Mouse (Mus musculus): ENCODE results near the gene Ifnl3. TPM values are rescaled to one million over a fixed set of nuclear protein-coding genes. Genes with fewer than 3 reads are reported as not detected.

Ifnl3 gene
- total RNA-seq, 2 experiments from 2014 or later, result not detected

DNA sequence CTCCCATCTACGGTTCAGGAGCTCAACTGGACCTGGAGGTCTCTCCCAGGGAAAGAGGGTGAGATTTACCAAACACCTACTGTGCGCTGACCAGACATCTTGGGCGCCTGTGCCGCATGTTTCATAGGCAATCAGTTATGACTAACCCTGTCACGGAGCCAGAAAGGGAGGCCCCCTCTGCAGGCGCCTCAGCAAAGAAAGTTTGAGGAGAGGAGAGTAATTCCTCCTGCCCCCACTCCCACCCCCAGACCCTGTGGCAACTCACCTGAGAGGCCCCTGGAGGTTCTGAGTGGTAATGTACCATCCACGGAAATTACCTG lies 23.2 kb downstream of the Ifnl3 start:
- DNase-seq (ENCODE audit: low spot score in 2 of 2), result no peak

DNA sequence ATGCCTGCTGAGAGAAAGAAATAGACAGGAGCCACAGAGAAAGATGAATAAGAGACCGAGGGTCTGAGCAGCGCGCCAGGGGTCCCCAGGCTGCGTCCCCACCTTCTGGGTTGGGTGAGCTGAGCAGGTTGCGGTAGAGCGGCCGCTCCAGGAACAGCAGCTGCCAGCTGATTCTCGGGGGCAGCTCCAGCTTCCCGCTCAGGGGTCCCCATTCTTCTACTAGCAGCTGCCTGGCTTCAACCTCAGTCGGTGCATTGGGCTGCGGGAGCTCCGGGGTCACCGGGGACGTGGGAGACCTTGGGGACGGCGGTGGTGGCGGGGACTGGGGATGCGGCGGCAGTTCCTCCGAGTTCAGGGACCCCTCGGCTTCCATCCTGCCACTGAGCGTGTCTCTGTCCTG lies 24.0 kb downstream of the Ifnl3 start:
- DNase-seq (ENCODE audit: low spot score in 2 of 2), result no peak

DNA sequence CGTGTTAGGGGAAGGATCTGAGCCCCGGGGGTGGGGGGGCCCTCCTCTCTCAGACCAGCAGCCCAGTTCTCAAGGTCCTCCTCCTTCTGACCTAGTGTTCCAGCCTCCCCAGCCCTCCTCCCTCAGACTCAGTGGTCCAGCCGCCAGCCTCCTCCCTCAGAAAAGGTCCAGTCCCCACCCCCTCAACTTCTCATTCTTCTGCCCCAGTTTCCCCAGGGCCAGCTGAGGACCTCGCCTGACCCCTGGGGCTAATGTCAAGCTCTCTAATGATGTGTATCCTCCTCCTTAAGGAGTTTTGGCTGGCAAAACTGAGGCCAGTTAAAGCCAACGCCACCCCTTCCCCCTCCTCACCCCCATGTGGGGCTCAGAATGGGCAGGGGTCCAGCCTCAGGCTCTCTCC lies 24.5 kb downstream of the Ifnl3 start, which contains the start of gene Nccrp1:
Gene Nccrp1 (minus strand): TSS at position 101 of the 400 bp plus-strand sequence.
- no peak for DNase-seq (ENCODE audit: low spot score in 2 of 2)

DNA sequence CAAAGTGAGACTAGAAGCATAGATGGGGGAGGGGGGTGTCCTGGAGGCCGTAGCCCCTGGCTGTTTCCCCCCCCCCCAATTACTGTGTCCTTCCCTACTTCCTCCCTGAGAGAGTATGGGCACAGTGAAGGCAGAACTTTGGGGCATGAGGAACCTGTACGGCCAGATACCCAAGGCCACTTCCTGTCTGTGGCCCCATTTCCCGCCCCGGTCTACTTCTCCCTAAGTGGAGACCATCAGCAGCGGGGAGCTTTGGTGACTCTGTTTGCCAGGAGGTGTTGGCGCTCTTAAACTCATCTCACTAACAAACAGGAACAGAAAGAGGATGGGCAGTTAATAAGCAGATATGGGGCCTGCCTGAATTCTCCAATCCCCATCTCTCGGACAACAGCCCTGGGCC lies 25.0 kb downstream of the Ifnl3 start:
- no peak for DNase-seq (ENCODE audit: low spot score in 2 of 2)

DNA sequence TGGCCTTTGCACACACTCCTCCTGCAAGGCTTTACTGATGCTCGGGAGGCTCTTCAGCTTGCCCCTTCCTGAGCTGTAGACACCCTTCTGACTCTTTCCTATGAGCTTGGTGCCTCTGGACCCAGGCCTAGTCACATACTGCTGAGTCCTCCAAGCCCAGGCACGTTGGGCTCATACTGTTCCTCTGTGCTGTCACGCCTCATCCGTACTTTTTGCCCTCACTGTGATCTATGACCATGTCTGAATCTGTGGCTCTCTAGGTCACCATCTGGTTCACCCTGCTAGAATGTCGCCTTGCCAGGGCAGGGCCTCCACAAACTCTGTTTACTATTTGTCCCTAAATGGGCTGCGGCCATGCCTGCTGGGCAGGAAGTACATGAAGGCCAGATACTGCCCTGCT lies 30.4 kb downstream of the Ifnl3 start:
- DNase-seq (ENCODE audit: low spot score in 2 of 2), result no peak

DNA sequence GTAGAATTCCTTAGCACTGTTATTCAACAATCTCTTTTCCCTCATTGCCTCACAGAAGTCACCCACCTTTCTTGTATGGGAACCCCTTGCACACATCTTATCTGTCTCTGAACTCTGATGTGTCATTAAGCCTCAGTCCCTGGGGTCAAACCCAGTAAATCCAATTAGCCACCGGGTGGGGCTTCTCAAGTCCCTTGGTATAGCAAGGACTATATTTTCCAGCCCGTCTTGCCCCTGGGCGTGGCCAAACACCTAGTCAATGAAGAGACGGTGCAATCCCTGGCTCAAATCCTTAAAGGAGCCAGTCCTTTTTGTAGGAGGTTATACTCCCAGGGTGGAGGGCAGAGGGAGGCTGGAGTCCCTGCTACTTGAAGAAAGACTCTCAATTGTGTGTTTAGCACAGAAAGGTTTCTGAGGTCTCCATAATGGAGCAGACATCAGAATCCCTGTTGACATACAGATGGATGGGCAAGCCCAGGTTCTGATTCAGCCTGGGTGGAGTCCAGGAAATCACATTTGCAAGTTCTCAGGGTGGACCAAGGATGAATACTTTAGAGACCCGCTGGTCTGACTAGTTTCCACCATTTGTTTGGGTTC lies 33.4 kb downstream of the Ifnl3 start:
- DNase-seq (ENCODE audit: low spot score in 2 of 2), result no peak

DNA sequence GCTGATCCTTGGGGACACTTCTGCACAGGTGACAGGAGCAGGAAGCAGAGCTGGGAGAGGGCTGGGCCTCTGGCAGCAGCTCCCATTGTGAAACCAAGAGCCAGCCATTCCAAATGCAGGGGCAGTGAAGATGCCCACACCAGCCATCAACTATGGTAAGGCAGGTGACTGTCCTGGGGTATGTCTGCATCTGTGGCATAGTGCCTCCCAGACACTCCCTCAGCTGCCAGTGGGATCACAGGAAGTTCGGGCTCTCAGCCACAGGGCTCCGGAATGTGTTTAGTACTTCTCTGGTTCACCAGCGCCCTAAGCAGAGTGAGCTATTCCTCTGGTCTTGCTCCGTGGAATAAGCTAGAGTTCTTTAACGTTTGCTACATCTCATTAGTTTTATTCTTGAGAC lies 34.4 kb downstream of the Ifnl3 start:
- DNase-seq (ENCODE audit: low spot score in 2 of 2), result no peak

DNA sequence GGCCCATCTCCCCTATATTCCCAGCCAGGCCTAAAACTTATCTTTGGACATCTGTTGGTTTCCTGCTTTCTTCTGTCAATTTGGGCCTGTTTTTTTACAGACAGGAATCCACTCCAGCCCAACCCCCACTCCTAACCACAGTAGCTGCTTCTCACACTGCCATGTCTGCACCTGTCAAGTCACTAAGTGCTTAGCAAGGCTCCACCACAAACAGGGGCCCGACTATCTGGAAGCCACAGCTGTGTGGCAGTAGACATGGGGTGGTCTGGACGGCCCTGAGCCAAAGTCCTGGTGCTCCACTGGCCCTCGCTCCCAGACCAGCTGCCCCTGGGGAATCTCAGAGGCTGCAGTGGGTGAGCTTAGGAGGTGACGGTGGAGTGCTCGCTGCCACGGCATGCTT lies 35.1 kb downstream of the Ifnl3 start:
- no peak for DNase-seq (ENCODE audit: low spot score in 2 of 2)

DNA sequence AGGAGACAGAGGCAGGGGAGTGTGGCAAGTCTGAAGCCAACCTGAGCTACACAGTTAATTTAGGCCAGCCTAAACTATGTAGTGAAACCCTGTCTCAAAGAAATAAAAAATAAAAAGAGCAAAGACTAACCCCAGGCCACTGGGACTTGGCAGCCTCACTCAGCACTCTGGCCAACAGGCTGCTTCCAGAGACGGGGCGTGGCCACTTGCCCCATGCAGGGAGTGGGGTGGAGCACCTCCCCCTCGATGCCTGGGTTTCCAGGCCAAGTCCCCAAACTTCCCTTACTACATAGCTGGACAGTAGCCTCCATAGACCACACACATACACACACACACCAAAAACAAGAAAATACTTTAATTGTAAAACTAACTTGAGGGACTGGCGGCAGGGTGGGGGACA lies 35.9 kb downstream of the Ifnl3 start:
- DNase-seq (ENCODE audit: low spot score in 2 of 2), result no peak

DNA sequence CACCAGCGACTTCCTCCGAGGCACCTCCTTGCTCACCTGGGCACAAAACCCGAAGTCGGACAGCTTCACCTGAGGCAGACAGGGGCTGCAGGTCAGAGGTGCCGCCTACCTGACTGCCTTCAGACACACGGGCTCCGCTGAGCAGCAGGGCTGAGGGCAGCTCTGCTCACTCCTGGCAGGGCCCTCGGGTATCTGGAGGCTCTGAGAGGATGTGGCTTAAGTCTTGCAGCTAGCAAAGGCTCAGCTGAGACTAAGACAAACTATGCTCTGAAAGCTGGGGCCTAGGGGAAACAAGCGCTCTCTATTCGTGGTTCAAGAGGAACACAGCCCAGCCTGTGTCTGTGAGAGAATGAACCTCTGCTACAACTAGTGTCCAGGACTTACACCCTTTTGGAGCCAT lies 38.2 kb downstream of the Ifnl3 start:
- no peak for DNase-seq (ENCODE audit: low spot score in 2 of 2)

DNA sequence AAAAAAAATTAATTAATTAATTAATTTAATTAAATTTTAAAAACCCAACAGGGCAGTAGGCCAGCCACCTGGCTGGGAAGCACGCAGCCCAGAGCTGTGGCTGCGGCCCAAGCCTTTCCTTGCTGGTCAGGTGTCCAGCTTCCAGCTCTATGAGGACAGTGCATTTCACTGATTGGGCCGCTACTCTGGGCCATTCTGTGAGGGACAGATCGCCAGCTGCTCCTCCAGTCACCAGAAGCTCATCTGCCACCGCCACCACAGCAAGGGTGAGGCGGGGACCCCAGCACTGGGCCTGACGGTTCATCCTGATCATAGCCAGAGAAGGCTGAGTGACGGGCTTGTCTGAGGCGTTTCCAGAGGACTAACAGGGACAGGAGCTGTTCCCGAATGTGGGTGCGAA lies 39.3 kb downstream of the Ifnl3 start:
- DNase-seq (ENCODE audit: low spot score in 2 of 2), result no peak

DNA sequence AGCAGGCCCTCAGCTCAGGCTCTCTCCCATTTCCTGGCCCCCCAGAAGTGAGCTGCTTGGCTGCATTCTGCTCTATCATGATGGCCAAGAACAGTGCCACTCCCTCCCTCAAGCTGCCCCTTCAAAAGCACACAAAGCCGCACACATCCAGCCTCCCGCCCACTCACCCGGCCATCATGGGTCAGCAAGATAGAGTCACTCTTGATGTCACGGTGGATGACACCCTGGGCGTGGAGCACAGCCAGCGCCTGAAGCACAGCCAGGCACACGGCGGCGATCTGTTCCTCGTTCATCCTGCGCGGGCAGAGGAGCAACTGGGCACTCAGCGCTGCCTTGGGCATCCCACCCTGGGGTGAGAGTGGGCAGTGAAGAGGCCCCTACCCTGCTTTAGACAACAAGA lies 39.7 kb downstream of the Ifnl3 start:
- DNase-seq (ENCODE audit: low spot score in 2 of 2), result no peak

DNA sequence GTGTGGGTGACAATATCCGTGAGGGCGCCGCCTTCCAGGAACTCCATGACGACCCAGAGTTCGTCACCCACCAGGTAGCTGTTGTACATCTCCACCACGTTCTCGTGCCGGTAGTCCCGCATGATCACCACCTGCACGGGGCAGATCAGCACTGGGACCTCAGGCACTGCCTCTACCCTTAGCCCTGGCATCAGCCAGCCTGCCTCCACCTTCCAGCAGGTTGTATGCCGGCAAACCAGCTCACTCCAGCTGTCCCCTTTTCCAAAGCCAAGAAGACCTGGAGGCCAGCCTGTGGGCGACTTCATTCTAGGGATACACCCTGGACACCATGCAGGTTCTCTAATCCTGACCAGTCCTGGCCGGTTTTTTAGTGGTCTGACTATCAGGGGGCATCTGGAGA lies 40.3 kb downstream of the Ifnl3 start:
- DNase-seq (ENCODE audit: low spot score in 2 of 2), result no peak

DNA sequence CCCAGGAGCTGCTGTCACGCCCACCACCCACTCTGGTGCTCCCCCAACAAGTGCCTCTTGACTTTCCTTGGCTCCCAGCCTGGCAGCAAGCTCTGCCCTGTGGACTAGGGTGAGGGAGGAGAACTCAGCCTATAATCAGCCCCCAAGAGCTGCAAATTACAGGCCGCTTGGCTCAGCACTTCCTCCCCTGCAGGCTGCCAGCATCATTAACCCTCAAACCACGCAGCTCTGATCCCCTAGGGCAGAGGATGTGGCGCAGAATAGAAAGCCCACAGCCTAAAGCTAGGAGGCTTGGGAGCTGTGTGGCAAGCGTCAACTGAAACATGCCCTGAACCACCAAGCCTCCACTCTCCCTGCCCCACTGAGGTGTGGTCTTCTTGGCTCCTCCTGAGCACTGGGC lies 42.8 kb downstream of the Ifnl3 start:
- DNase-seq (ENCODE audit: low spot score in 2 of 2), result no peak

DNA sequence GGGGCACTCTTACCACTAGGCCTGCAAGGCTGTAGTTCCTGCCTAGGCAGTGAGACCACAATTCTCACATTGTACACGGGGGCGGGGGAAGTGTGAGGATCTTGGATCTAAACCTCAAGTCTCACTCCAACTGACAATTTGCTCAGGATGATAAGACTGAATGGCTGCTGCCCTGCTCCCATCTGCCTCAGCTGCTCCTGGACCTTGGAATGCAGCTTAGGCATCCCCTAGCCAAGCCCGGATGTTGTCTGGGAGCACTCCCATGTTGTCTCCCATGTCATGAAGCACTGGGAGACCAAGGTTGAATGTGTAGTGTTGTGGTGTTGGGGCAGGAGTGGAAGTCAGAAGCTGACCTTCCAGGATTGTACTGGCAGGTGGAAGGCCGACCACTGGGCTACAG lies 44.9 kb downstream of the Ifnl3 start:
- no peak for DNase-seq (ENCODE audit: low spot score in 2 of 2)

DNA sequence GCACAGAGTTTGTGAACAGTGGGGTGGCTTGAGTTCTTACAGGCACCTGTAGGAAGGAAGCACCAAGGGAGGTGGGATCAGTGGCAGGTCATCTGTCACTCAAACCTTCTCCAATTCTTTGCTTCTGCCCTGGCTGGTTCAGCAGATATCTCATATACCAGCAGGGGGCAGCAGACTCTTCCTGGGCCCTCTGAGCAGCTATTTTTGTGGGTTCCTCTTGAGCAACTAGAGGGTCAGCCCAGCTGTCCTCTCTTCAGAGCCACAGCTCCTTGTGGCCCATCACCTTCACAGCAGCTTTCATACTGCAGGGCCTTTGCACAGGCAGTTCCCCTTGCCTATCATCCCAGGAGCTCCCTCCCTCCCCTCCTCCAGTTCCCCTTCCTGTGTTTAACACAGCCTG lies 45.6 kb downstream of the Ifnl3 start:
- peak; percentile 67 to 75 for DNase-seq (ENCODE audit: low spot score in 2 of 2)

DNA sequence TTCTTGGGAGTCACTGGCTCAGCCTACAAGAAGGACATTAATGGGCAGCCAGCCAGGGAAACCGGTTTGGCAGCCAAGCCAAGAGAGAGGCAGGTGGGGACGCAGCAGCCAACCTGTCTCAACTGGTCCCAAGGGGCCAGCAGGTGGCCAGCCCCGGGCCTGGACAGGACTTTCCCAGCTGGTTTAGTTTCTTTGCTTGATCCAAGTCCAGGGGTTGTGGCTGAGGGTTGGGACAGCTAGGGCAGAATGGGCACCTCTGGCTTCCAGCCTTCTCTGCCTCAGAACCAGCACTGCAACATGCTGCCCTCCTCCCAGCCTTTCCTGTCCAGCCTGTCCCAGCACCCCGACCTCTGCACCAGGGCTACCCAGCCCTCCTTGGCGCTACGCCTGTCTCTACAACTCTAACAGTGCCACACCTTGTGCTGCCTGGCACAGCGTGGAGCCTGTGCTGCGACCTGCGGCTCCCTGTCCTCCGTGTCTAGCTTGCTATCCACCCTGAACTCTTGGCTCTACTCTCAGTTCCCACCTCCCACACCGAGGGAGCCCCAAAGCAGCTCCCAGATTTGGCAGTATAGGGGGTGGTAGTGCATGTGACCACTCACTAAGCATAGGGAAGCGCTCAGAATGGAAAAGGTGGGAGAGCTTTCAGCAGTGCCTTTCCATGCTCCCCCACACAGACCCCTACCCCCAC lies 47.8 kb downstream of the Ifnl3 start:
- DNase-seq (ENCODE audit: low spot score in 2 of 2), result peak in 1 of 2 experiments; percentile 42

DNA sequence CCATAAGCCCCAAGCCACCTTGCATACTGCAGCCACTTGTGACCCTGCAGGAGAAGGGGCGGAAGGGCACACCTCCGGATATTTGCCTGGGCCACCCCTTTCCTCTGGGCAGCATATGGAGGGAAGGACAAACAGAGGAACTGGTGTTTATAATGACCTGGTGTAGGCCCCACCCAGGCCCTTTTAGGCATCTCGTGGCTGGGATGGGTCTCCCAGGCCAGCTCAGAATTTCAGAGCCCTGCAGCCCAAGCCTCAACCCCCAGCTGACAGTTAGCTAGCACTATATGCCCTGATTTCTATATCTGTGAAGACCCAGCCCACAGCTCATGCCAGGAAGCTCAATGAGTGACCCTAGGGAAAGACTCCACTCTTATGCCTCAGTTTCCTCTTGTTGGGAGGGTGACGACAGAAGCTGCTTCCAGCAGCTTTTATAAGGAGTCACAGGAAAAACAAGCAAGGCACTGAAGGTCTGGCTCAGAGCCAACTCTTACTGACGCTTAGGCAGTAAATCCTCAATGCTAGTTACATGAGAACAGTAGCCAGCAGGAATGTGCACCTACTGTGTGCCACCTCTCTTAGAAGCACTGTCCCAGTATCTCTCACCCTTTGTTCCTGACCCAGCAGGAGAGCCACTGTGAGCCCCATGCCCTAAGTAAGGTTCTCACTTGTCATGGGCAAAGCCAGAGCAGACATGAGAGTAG lies 48.5 kb downstream of the Ifnl3 start:
- no peak for DNase-seq (ENCODE audit: low spot score in 2 of 2)

DNA sequence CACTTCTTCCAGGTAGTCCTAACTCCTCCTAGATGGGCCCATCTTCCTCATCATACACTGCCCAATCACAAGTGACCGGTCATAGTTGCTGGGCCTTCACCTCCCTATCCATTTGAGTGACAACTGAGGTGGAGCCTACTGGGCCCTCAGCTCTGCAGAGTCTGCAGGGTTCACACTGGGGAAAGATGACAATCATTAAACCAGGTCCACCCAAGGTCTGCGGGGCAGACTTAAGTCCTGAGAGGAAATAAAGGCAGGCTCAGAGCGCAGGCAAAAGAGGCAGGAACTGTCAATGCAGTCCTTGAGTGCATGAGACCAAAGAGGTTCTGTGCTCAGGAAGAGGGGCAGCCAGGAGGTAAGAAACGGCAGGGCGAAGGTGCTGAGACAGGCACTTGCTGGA lies 50.1 kb downstream of the Ifnl3 start:
- DNase-seq (ENCODE audit: low spot score in 2 of 2), result no peak

DNA sequence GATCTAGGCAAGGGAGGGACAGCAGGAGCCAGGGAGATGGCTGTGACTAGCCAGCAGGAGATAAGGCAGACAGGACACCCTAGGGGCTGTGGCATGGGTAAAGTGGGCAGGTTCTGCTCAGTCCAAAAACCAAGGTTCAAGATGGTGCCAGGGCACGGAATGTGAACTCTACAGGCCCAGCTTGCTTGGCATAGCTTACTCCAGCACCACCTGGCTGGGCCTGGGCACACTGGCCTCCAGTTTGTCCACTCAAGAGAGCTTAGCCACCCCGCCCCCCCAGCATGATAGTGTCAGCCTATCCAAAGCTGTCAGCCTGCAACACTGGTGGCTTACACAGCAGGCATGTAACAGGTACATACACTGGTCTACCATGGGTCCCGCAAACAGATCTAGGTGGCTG lies 50.6 kb downstream of the Ifnl3 start:
- no peak for DNase-seq (ENCODE audit: low spot score in 2 of 2)
